Mouse (Mus musculus): ENCODE results near the gene Alkbh1. TPM values are rescaled to one million over a fixed set of nuclear protein-coding genes. Genes with fewer than 3 reads are reported as not detected.

Alkbh1 gene
- polyA plus RNA-seq, 1 experiment, result 5.7 TPM

GRCm38 (mm10) chr12:87405721-87406120, 38.1 kb downstream of the Alkbh1 start:
- H3K27me3 ChIP-seq (ENCODE audit: control insufficient read depth, insufficient read depth, low read length), result no peaks in the 10 kb centered on the region
- WGBS, result 62% methylated on average over 3 of the region's 3 CpGs
- peak overlapping the region; percentile 82 for H3K27ac ChIP-seq (ENCODE audit: insufficient read depth, low read depth, low read length)
- no peak for TF ChIP-seq CTCF (IDR thresholded peaks at IDR 0.05; ENCODE audit: extremely low read depth, insufficient read length, insufficient replicate concordance, low read depth, low read length)
- no peak for TF ChIP-seq POLR2A (IDR thresholded peaks at IDR 0.05; ENCODE audit: low read depth, low read length)
- H3K36me3 ChIP-seq (ENCODE audit: control insufficient read depth, insufficient read depth, low read length), result no peaks in the 10 kb centered on the region
- H3K4me1 ChIP-seq (ENCODE audit: control insufficient read depth, insufficient read depth, insufficient read length, low read length), result peaks cover 23% of the 10 kb centered on the region
- no peak overlapping the region for H3K4me3 ChIP-seq (ENCODE audit: low read depth, low read length)

- Histone ChIP-seq H3K4me1 (ENCODE audit: control insufficient read depth, insufficient read depth, insufficient read length, low read length) (peaks cover 20% of the 10 kb centered on the region), H3K27ac (ENCODE audit: insufficient read depth, low read depth, low read length) (peak overlapping the region; percentile 97), H3K36me3 (ENCODE audit: control insufficient read depth, insufficient read depth, low read length) (no peaks in the 10 kb centered on the region), H3K27me3 (ENCODE audit: control insufficient read depth, insufficient read depth, low read length) (no peaks in the 10 kb centered on the region), H3K4me3 (ENCODE audit: low read depth, low read length) (no peak overlapping the region)
- 31% methylated on average over 4 of the region's 4 CpGs for WGBS
- TF ChIP-seq CTCF (IDR thresholded peaks at IDR 0.05; ENCODE audit: extremely low read depth, insufficient read length, insufficient replicate concordance, low read depth, low read length) (no peak), POLR2A (IDR thresholded peaks at IDR 0.05; ENCODE audit: low read depth, low read length) (no peak)
Observed at GRCm38 (mm10) chr12:87405165-87405564, 38.7 kb downstream of the Alkbh1 start.

- TF ChIP-seq POLR2A (IDR thresholded peaks at IDR 0.05; ENCODE audit: low read depth, low read length) (no peak), CTCF (IDR thresholded peaks at IDR 0.05; ENCODE audit: extremely low read depth, insufficient read length, insufficient replicate concordance, low read depth, low read length) (no peak)
- 73% methylated on average over 6 of the region's 6 CpGs for WGBS
- Histone ChIP-seq H3K4me3 (ENCODE audit: low read depth, low read length) (no peak overlapping the region), H3K4me1 (ENCODE audit: control insufficient read depth, insufficient read depth, insufficient read length, low read length) (peaks cover 26% of the 10 kb centered on the region), H3K27ac (ENCODE audit: insufficient read depth, low read depth, low read length) (no peak overlapping the region), H3K36me3 (ENCODE audit: control insufficient read depth, insufficient read depth, low read length) (no peaks in the 10 kb centered on the region), H3K27me3 (ENCODE audit: control insufficient read depth, insufficient read depth, low read length) (no peaks in the 10 kb centered on the region)
Observed at GRCm38 (mm10) chr12:87401883-87402282, 41.9 kb downstream of the Alkbh1 start.

- Histone ChIP-seq H3K4me1 (ENCODE audit: control insufficient read depth, insufficient read depth, insufficient read length, low read length) (peaks cover 23% of the 10 kb centered on the region; the same call in 1 of the 2 replicates), H3K36me3 (ENCODE audit: control insufficient read depth, insufficient read depth, low read length) (no peaks in the 10 kb centered on the region), H3K4me3 (ENCODE audit: low read depth, low read length) (no peak overlapping the region), H3K27ac (ENCODE audit: insufficient read depth, low read depth, low read length) (peak overlapping the region; percentile 66), H3K27me3 (ENCODE audit: control insufficient read depth, insufficient read depth, low read length) (no peaks in the 10 kb centered on the region)
- no peak for TF ChIP-seq CTCF (IDR thresholded peaks at IDR 0.05; ENCODE audit: extremely low read depth, insufficient read length, insufficient replicate concordance, low read depth, low read length)
- 50% methylated on average over 10 of the region's 10 CpGs for WGBS
Observed at GRCm38 (mm10) chr12:87399119-87399819, 44.5 kb downstream of the Alkbh1 start.

- H3K4me3 ChIP-seq (ENCODE audit: low read depth, low read length), result no peak overlapping the region
- H3K4me1 ChIP-seq (ENCODE audit: control insufficient read depth, insufficient read depth, insufficient read length, low read length), result peaks cover 29% of the 10 kb centered on the region; the same call in 1 of the 2 replicates
- TF ChIP-seq POLR2A (IDR thresholded peaks at IDR 0.05; ENCODE audit: low read depth, low read length), result no peak
- no peak for TF ChIP-seq CTCF (IDR thresholded peaks at IDR 0.05; ENCODE audit: extremely low read depth, insufficient read length, insufficient replicate concordance, low read depth, low read length)
- WGBS, result 57% methylated on average over 4 of the region's 4 CpGs
- no peaks in the 10 kb centered on the region for H3K36me3 ChIP-seq (ENCODE audit: control insufficient read depth, insufficient read depth, low read length)
- no peaks in the 10 kb centered on the region for H3K27me3 ChIP-seq (ENCODE audit: control insufficient read depth, insufficient read depth, low read length)
- peak overlapping the region; percentile 97 for H3K27ac ChIP-seq (ENCODE audit: insufficient read depth, low read depth, low read length)
Observed at GRCm38 (mm10) chr12:87397811-87398417, 45.9 kb downstream of the Alkbh1 start.

- TF ChIP-seq POLR2A (IDR thresholded peaks at IDR 0.05; ENCODE audit: low read depth, low read length) (no peak), CTCF (IDR thresholded peaks at IDR 0.05; ENCODE audit: extremely low read depth, insufficient read length, insufficient replicate concordance, low read depth, low read length) (no peak)
- no peaks in the 10 kb centered on the region for H3K36me3 ChIP-seq (ENCODE audit: control insufficient read depth, insufficient read depth, low read length)
- H3K27me3 ChIP-seq (ENCODE audit: control insufficient read depth, insufficient read depth, low read length), result no peaks in the 10 kb centered on the region
- 74% methylated on average over 4 of the region's 4 CpGs for WGBS
- H3K4me1 ChIP-seq (ENCODE audit: control insufficient read depth, insufficient read depth, insufficient read length, low read length), result peaks cover 29% of the 10 kb centered on the region; the same call in 1 of the 2 replicates
- 0 out of 2 replicates have a peak overlapping the region, but pooled peaks have one; percentile 6 for H3K27ac ChIP-seq (ENCODE audit: insufficient read depth, low read depth, low read length)
- H3K4me3 ChIP-seq (ENCODE audit: low read depth, low read length), result no peak overlapping the region
Observed at GRCm38 (mm10) chr12:87397126-87397525, 46.7 kb downstream of the Alkbh1 start.

- WGBS, result 46% methylated on average over 6 of the region's 6 CpGs
- peak overlapping the region; percentile 76 for H3K27ac ChIP-seq (ENCODE audit: insufficient read depth, low read depth, low read length)
- TF ChIP-seq POLR2A (IDR thresholded peaks at IDR 0.05; ENCODE audit: low read depth, low read length), result no peak
- no peak for TF ChIP-seq CTCF (IDR thresholded peaks at IDR 0.05; ENCODE audit: extremely low read depth, insufficient read length, insufficient replicate concordance, low read depth, low read length)
Observed at GRCm38 (mm10) chr12:87394316-87394715, 49.5 kb downstream of the Alkbh1 start.

More at GRCm38 (mm10) chr12:87394316-87394715, 49.5 kb downstream of the Alkbh1 start:
- Histone ChIP-seq H3K4me3 (ENCODE audit: low read depth, low read length) (no peak overlapping the region), H3K27me3 (ENCODE audit: control insufficient read depth, insufficient read depth, low read length) (no peaks in the 10 kb centered on the region), H3K4me1 (ENCODE audit: control insufficient read depth, insufficient read depth, insufficient read length, low read length) (peaks cover 26% of the 10 kb centered on the region; the same call in 1 of the 2 replicates), H3K36me3 (ENCODE audit: control insufficient read depth, insufficient read depth, low read length) (no peaks in the 10 kb centered on the region)

All from small intestine, adult 2 months (tissue).